22 mouse cellular contexts compared by ENCODE assay signal in genomic region chr11:82062226-82062625, GRCm38 (mm10). TPM values are rescaled to one million over a fixed set of nuclear protein-coding genes. Genes with fewer than 3 reads are reported as not detected.
"Had no signal": no experiment of that assay in that cellular context is flagged by ENCODE, and none has a peak within 500 bp of the region (broad histone marks: within the 10 kb centered on the region; RNA-seq: fewer than 3 reads in every experiment).

No protein-coding gene starts in this region.

- H3K4me1 ChIP-seq: limb, embryonic 10.5 days; liver, embryonic 15.5 days; midbrain, embryonic 10.5 days; stomach, embryonic 15.5 days had no signal

- H3K27me3 ChIP-seq: liver, embryonic 15.5 days; stomach, embryonic 15.5 days had no signal

- H3K9ac ChIP-seq: liver, embryonic 15.5 days; stomach, embryonic 15.5 days had no signal

- DNase-seq: kidney, postnatal 25 days; lung, adult 2 months; lung, postnatal 14 days; midbrain, embryonic 14.5 days; thymus, postnatal 36 days had no signal

- H3K36me3 ChIP-seq: limb, embryonic 10.5 days; liver, embryonic 15.5 days; midbrain, embryonic 10.5 days; stomach, embryonic 15.5 days had no signal

- H3K27ac ChIP-seq: left cerebral cortex, adult 2 months; limb, embryonic 10.5 days; liver, embryonic 15.5 days; midbrain, embryonic 10.5 days; stomach, embryonic 15.5 days had no signal

- H3K4me3 ChIP-seq: left cerebral cortex, adult 2 months; limb, embryonic 10.5 days; liver, embryonic 15.5 days; midbrain, embryonic 10.5 days; myocyte; stomach, embryonic 15.5 days had no signal

RNA-seq across cellular contexts. Expression of gene Ccl11, which starts 4.6 kb away (rescaled TPM):
- total RNA-seq: megakaryocyte progenitor cell, adult 5-6 weeks; neutrophil, adult 5-6 weeks had no signal
- polyA plus RNA-seq: limb, embryonic 10.5 days; liver, embryonic 11.5 days; midbrain, embryonic 10.5 days; midbrain, embryonic 14.5 days; myocyte; testis, adult 2 months had no signal

RNA-seq across cellular contexts. Expression of gene Ccl7, which starts 16.7 kb away (rescaled TPM):
- total RNA-seq: layer of hippocampus, postnatal 25 days; left cerebral cortex, adult 2 months; megakaryocyte progenitor cell, adult 5-6 weeks; neutrophil, adult 5-6 weeks had no signal
- polyA plus RNA-seq: limb, embryonic 10.5 days; spleen, adult 2 months; testis, adult 2 months had no signal

RNA-seq across cellular contexts. Expression of gene Gm17268, which starts 23.9 kb away (rescaled TPM):
- total RNA-seq: layer of hippocampus, postnatal 25 days; left cerebral cortex, adult 2 months; left cerebral cortex, postnatal 14 days; megakaryocyte progenitor cell, adult 5-6 weeks; neutrophil, adult 5-6 weeks had no signal
- polyA plus RNA-seq: kidney, embryonic 16.5 days; limb, embryonic 10.5 days; limb, embryonic 14.5 days; liver, embryonic 11.5 days; liver, embryonic 15.5 days; lung, adult 2 months; midbrain, embryonic 10.5 days; midbrain, embryonic 14.5 days; myocyte; neural tube, embryonic 11.5 days; spleen, adult 2 months; stomach, embryonic 15.5 days; testis, adult 2 months; thymus, postnatal 0 days had no signal

RNA-seq across cellular contexts. Expression of gene Ccl2, which starts 26.9 kb away (rescaled TPM):
- total RNA-seq: layer of hippocampus, postnatal 25 days; left cerebral cortex, adult 2 months; left cerebral cortex, postnatal 14 days had no signal
- polyA plus RNA-seq: limb, embryonic 10.5 days had no signal

RNA-seq across cellular contexts. Expression of gene Ccl12, which starts 39.4 kb away (rescaled TPM):
- total RNA-seq: layer of hippocampus, postnatal 25 days; left cerebral cortex, adult 2 months; megakaryocyte progenitor cell, adult 5-6 weeks; neutrophil, adult 5-6 weeks had no signal
- polyA plus RNA-seq: limb, embryonic 10.5 days; liver, embryonic 11.5 days; midbrain, embryonic 10.5 days; myocyte; spleen, adult 2 months had no signal
